Mouse (Mus musculus): ENCODE measurements around the gene Slc25a36.

GRCm38 (mm10) chr9:97064161-97064560 is 46.8 kb downstream of the Slc25a36 start:
- no peak for TF ChIP-seq POLR2A (IDR thresholded peaks at IDR 0.05; ENCODE audit: extremely low read depth, insufficient read depth, low read length)
- TF ChIP-seq CTCF (IDR thresholded peaks at IDR 0.05; ENCODE audit: low read depth, low read length): no peak

Measured in liver, adult 2 months (tissue).